Mouse (Mus musculus): ENCODE results near the gene Vrk1.

Vrk1 gene

DNA sequence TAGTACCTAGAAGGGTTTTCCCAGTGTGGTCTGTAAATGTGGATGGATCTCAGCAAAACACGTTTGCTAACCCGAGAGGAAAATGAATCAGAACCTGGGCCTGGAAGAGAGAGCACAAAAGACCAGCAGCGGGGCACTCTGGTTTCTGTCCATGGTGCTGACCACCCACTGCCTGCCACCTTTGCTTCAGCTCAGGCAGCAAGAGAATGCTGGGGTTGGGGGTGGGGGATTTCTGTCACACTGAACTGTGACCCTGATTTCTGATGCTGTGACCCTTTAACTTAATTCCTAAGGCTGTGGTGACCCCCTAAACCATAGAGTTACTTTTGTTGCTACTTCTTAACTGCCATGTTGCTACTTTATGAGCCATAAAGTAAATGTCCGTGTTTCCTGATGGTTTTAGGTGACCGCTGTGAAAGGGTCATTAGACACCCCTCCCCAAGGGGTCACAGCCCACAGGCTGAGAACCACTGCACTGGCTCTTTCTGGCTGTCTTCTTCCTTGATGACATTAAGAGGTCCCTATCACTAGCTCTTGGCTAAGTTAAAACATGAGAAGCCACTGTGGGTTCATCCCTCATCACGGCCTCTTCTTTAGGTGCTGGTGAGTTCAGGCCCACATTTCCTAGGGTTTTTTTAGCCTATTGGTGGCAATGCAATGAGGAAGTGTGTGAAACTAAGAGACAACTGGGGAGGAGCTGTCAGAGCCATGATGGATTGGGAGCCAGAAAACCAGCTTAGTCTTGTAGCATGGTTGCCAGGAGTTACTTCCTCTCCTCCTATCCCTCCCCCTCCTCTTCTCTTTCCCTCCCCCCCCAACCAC lies 105.3 kb downstream of the Vrk1 start:
- no peak for DNase-seq (ENCODE audit: low read depth, low spot score)

GRCm38 (mm10) chr12:106115892-106116206 lies 105.8 kb downstream of the Vrk1 start:
- DNase-seq (ENCODE audit: low read depth, low spot score), result no peak

DNA sequence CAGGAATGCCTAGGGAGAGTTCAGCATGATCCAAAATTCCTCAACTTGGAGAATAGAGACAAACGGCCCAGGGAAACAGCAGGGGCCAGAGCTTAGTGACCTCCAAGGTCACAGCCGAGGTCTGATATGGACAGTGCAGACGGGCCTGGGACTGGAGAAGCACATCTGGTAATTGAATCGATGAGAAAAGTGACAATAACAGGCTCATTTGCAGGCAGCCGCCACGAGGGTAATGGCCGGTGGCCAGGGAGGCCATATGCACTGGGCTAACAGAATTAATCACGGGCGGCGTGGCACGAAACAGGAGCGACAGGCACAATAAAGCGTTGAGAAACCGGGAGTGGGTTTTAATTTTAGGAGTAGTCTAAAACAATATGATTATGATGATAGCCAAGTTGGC lies 113.2 kb downstream of the Vrk1 start:
- DNase-seq (ENCODE audit: low read depth, low spot score), result no peak

- no peak for DNase-seq (ENCODE audit: low read depth, low spot score)
These were observed 114.6 kb downstream of the Vrk1 start for GRCm38 (mm10) chr12:106124581-106124980.
